Mouse (Mus musculus): Measurements from ENCODE around the gene Kdm2a. TPM values are rescaled to one million over a fixed set of nuclear protein-coding genes. Genes with fewer than 3 reads are reported as not detected.

The Kdm2a gene
- total and polyA plus RNA-seq, 3 experiments = 20.3 to 55.9 TPM; not detected in 1

DNA sequence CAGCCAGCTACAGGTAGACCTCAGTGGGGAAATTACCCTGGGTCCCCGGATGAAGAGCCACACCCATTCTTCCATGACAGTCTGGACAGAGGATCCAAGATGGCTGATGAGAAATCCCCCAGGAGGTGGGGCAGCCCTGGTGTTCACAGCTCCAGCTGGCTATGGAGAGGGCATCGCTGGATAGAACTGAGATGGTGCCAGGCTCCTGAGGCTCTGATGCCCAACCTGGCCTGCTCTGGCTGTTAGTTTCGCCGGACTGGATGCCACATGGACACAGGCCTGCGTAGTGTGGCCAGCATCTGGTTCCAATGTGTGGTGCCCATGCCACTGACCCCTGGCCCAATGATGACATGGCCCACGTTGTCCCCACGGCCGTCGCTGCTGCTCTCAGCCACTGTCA is 49.4 kb upstream of the Kdm2a start:
- Histone ChIP-seq H3K79me2 (ENCODE audit: control insufficient read depth, insufficient read depth, low read length, poor library complexity) (no peaks in the 10 kb centered on the region), H3K9me3 (replicated peaks; ENCODE audit: insufficient read depth, low read length) (no peaks in the 10 kb centered on the region), H3K36me3 (ENCODE audit: control insufficient read depth in 1 of 2, insufficient read depth in 2 of 2, low read length in 2 of 2) (no peaks in the 10 kb centered on the region), H3K4me1 (ENCODE audit: control insufficient read depth in 1 of 2, insufficient read depth in 2 of 2, low read length in 2 of 2) (no peaks in the 10 kb centered on the region), H3K4me3 (ENCODE audit: control insufficient read depth in 1 of 2, insufficient read depth in 1 of 2, low read depth in 2 of 2, low read length in 2 of 2) (no peak overlapping the region), H3K27me3 (ENCODE audit: control insufficient read depth in 1 of 2, insufficient read depth in 2 of 2, low read length in 2 of 2) (peaks cover 9 to 12% of the 10 kb centered on the region in 2 experiments), H3K27ac (ENCODE audit: control insufficient read depth, low read depth, low read length) (no peak overlapping the region), H3K9ac (ENCODE audit: control insufficient read depth, low read depth, low read length, poor library complexity, severe bottlenecking) (no peak overlapping the region)
- no peak for DNase-seq (ENCODE audit: low read depth, low spot score)
- TF ChIP-seq RAD21 (IDR thresholded peaks at IDR 0.05; ENCODE audit: low read depth, low read length) (no peak), POLR2AphosphoS2 (IDR thresholded peaks at IDR 0.05; ENCODE audit: low read length) (no peak), UBTF (IDR thresholded peaks at IDR 0.05; ENCODE audit: borderline replicate concordance, insufficient read depth, low read depth, low read length) (no peak), ZC3H11A (IDR thresholded peaks at IDR 0.05; ENCODE audit: low read depth, low read length) (no peak), SMC3 (IDR thresholded peaks at IDR 0.05; ENCODE audit: low read depth, low read length) (no peak)

DNA sequence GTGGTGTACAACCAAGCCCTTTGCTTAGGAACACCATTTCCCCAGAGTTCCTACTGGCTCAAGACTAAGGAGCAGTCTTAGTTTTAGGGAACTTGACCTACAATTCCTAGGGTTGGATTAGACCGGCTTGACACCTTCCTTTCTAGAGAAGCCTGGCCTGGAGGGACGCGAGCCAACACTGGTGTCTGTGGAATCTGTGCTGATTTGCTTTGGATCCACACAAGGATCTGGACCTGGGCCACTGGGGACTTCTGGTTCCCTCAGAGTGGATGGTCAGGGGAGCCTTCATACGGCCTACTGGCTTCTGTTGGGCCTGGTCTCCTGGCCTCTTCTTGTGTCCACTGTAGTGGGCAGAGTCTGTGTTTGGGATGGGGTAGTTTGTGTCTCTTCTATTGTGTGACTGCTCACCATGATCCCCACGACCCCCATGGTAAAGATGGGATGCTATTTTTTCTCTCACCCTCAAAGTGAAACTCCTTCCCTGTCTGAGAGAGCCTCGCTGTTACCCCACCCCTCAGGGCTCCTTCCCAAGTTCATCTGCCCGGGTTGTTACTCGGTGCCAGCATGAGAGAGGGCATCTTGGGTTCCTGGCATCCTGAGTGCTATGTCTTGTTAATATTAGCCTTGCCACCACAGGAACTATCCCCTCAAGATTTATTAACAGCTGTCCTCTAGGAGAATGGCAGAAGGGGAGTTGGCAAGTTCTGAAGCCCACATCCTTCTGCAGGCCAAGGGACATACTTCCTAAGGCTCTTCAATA is 48.8 kb upstream of the Kdm2a start:
- Histone ChIP-seq H3K27ac (ENCODE audit: control insufficient read depth, low read depth, low read length) (no peak overlapping the region), H3K36me3 (ENCODE audit: control insufficient read depth in 1 of 2, insufficient read depth in 2 of 2, low read length in 2 of 2) (no peaks in the 10 kb centered on the region), H3K4me3 (ENCODE audit: control insufficient read depth in 1 of 2, insufficient read depth in 1 of 2, low read depth in 2 of 2, low read length in 2 of 2) (no peak overlapping the region), H3K9me3 (replicated peaks; ENCODE audit: insufficient read depth, low read length) (no peaks in the 10 kb centered on the region), H3K27me3 (ENCODE audit: control insufficient read depth in 1 of 2, insufficient read depth in 2 of 2, low read length in 2 of 2) (peaks cover 9 to 10% of the 10 kb centered on the region in 2 experiments), H3K4me1 (ENCODE audit: control insufficient read depth in 1 of 2, insufficient read depth in 2 of 2, low read length in 2 of 2) (peaks cover 0 to 5% of the 10 kb centered on the region in 2 experiments; a peak in 2 of 4 replicates), H3K9ac (ENCODE audit: control insufficient read depth, low read depth, low read length, poor library complexity, severe bottlenecking) (no peak overlapping the region), H3K79me2 (ENCODE audit: control insufficient read depth, insufficient read depth, low read length, poor library complexity) (no peaks in the 10 kb centered on the region)
- TF ChIP-seq RAD21 (IDR thresholded peaks at IDR 0.05; ENCODE audit: low read depth, low read length) = no peak
- TF ChIP-seq POLR2AphosphoS5 (IDR thresholded peaks at IDR 0.05; ENCODE audit: borderline replicate concordance, low read depth, low read length) = no peak
- no peak for TF ChIP-seq MAZ (IDR thresholded peaks at IDR 0.05; ENCODE audit: low read depth, low read length)
- no peak for TF ChIP-seq TBP (IDR thresholded peaks at IDR 0.05; ENCODE audit: low read depth, low read length)
- no peak for TF ChIP-seq ZNF384 (IDR thresholded peaks at IDR 0.05; ENCODE audit: low read depth, low read length)
- TF ChIP-seq NELFE (IDR thresholded peaks at IDR 0.05; ENCODE audit: low read depth, low read length) = no peak
- no peak for TF ChIP-seq SMC3 (IDR thresholded peaks at IDR 0.05; ENCODE audit: low read depth, low read length)
- TF ChIP-seq E2F4 (IDR thresholded peaks at IDR 0.05; ENCODE audit: borderline replicate concordance, low read depth, low read length) = no peak
- TF ChIP-seq BHLHE40 (IDR thresholded peaks at IDR 0.05; ENCODE audit: borderline replicate concordance, low read depth, low read length) = no peak
- no peak for TF ChIP-seq TCF12 (IDR thresholded peaks at IDR 0.05; ENCODE audit: low read depth, low read length)
- no peak for TF ChIP-seq TAL1 (IDR thresholded peaks at IDR 0.05; ENCODE audit: low read length)
- no peak for TF ChIP-seq ETS1 (IDR thresholded peaks at IDR 0.05; ENCODE audit: low read depth, low read length)
- no peak for TF ChIP-seq GATA1 (IDR thresholded peaks at IDR 0.05; ENCODE audit: low read depth, low read length)
- TF ChIP-seq ZKSCAN1 (IDR thresholded peaks at IDR 0.05; ENCODE audit: low read depth, low read length) = no peak
- TF ChIP-seq GABPA (IDR thresholded peaks at IDR 0.05; ENCODE audit: low read depth, low read length) = no peak
- no peak for DNase-seq (ENCODE audit: low read depth, low spot score)

Measured in MEL (cell line).